Mouse (Mus musculus): ENCODE results near the gene Urad.

Gene Urad

GRCm38 (mm10) chr5:147322183-147322582 lies at the start of gene Urad:
Urad (minus strand) TSS chr5:147322440.
- no peak for DNase-seq

DNA sequence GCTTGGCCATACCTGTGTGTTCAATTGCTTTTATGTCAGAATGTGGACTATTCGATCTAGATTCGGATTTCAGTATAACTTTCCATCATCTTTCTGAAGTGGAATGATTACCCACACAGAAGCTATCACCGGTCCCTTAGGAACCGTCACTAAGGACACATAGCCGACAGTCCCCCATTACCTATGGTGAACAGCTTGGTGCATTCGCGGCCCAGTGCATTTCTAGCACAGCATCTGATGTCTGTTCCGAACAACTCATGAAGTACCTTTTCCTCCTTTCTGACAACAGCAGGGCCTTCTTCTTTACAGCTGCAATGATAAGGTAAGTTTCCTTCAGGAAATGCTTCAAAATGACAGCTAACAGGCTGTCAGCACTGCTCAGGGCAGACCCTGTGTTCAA lies 48.0 kb upstream of the Urad start:
- DNase-seq = no peak

DNA sequence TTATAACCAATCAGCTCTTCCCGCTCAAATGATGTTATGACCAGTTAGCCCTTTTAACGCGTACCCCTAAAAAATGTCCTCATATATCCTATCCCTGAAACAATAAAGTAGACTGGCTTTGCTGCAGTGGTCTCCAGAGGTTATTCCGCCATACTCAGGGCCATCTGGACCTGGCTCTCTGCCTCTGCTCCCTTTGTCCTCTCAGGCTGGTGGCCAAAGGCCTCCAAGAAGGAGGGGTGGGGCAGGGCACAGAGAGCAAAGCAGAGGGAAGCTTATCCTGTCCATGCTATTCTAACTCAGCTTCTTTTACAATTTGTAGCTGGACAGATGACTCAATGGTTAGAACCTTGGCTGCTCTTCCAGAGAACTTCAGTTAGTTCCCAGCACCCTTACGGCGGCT lies 46.0 kb upstream of the Urad start:
- DNase-seq = no peak

DNA sequence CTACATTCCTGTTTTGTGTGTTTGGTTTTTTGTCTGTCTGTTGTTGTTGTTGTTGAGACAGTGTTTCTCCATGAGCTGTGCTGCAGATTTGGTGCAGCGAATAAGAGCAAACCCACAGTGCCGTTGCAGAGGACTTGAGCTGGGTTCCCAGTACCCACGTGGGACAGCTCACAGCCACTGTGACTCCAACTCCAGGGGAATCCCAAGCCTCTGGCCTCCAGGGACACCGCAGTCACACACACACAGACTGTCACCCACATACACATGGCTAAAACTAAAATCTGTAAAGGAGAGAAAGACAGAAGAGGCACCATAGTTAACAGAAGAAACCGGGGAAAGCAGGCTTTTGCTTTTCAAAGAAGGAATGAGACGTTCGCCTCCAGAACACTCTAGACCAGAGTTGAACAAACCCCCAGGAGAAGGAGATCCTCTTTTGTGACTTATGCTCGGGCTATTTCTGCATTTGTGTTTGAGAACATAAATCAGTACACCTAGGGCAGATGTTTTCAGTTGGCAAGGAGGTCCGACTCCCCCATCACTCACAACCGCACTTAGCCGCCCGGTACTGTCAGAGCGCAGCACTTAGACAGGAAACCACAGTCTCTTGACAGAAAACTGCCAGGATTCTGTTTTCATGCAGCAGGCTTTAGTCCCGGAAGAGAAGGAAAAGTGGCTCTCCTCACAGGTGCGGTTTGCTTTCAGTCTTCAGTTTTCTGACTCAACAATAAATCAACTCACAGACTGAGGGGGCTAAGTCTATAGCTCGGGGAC lies 43.9 kb upstream of the Urad start:
- DNase-seq = no peak

- DNase-seq = no peak
These were observed 40.8 kb upstream of the Urad start for GRCm38 (mm10) chr5:147363054-147363453.

GRCm38 (mm10) chr5:147358481-147358880 lies 36.2 kb upstream of the Urad start:
- no peak for DNase-seq

DNA sequence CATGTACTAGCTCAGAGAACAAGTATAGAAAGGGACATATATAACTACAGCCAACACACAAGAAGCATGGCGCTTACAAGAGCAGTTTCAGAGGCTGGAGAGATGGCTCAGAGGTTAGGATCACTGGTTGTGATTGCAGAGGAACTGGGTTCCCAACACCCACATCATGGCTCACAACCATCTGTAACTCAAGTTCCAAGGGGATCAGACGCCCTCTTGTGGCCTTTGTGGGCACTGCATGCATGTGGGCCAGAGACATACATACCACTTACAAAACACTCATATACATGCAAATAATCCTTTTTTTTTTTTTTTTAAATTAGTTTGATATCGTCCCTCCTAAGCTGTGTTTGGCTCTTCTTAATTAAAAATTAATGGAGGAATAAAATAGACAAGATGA lies 35.3 kb upstream of the Urad start:
- peak; percentile 22 for DNase-seq

- no peak for DNase-seq
These were observed 34.2 kb upstream of the Urad start for GRCm38 (mm10) chr5:147356260-147357055.

GRCm38 (mm10) chr5:147355788-147356187 lies 33.5 kb upstream of the Urad start:
- no peak for DNase-seq

GRCm38 (mm10) chr5:147354985-147355384 lies 32.7 kb upstream of the Urad start:
- DNase-seq = no peak

GRCm38 (mm10) chr5:147354161-147354780 lies 32.0 kb upstream of the Urad start:
- no peak for DNase-seq

- no peak for DNase-seq
These were observed 29.7 kb upstream of the Urad start for GRCm38 (mm10) chr5:147351931-147352330.

DNA sequence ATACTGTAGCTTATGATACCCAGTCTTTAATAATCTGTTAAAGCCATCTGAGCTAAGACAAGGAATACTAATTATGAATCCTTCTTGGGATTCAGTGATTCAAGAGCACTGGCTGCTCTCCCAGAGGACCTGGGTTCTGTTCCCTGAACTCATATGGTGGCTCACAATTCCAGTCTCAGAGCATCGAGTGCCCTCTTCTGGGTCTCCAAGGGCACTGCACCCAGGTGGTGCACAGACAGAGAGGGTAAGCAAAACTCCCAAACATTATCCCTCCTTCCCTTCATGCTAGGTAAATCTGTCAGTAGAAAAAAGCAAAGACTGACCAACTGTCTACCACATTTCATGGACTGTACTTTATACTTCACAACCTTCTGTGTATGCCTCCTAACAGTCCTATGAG lies 23.7 kb upstream of the Urad start:
- no peak for DNase-seq

DNA sequence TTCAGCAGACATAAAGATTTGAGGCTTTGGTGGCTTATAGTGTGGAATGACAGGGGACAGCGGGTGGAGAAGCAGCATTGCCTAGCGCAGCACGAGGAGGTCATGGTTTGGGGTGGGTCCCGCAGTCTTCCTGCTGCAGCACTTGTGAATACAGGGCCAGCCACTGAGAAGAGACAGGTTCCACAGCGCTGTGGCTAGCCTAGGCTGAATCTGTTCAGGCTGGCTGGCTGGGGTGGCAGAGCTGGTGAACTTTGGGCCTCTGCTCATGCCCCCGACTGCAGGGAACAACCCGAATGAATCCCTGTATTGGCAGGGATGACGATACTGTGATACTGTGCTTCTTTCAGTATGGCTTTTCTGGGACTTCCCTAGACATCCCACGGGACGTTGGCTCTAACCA lies 21.7 kb upstream of the Urad start:
- DNase-seq = no peak

DNA sequence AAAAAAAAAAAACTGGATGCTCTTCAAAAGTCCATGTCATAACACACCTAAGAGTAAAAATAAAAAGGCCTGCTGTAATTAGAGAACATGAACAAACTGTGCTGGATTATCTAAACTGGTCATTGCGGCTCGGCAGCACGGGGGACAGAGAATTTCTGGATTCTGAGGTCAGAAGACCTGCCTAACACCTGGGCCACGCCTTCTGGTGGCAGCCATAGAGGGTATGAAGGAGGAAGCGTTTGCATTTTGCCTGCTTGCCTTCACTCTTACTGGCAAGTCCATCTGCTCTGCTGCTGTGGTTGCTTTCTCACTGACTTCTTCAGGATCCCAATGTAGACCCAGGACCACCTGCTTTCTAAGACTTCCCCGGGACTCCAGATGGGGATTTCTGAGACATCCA lies 20.7 kb upstream of the Urad start:
- DNase-seq = no peak

DNA sequence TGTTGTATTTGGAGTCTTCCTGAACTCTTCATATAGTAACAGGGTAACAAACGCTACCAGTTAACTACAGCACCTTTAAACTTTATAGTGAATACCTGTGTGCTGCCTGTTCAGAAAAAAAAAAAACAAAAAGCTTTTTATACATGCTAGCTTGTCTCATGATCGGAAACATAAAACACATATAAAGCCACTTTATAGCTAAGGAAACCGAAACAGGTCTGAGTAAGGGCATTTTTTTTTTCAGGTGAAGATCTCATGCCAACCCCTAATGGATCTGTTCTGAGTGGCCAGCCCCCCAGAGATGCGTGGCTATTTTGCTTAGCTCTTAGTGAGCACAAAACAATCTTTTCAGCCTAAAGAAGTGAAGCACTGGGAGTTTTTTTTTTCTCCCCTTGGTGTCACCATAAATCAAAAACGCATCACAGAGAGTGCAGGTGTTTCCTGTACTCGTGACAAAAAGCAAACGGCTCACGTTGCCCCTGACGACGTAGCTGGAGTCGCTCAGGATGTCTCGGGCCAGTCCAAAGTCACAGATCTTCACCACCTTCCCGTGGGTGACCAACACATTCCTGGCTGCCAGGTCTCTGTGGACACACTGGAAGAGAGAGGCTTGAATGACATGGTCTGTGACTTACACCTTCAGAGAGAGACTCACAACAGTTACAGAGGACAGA lies 18.6 kb upstream of the Urad start:
- peak; percentile 36 for DNase-seq

DNA sequence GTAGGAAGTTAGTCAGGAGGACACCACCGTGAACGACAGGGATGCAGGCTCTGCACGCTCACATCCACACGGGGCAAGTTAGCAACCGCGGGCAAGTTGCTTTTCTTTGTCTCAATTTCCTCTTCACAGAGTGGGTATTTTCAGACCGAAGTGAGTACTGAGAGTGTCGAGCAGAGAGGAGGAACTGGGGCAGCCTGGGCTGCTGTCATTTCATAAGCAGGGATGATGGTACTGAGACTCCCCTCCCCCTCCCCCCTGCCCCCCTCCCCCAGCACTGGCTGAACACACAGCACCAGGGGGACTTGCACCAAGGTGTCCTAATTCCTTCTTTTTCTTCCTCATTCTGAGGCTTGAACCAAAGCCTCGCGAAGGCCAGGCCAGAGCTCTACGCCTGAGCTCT lies 17.3 kb upstream of the Urad start:
- DNase-seq = no peak

GRCm38 (mm10) chr5:147338967-147339366 lies 16.7 kb upstream of the Urad start:
- DNase-seq = no peak

- DNase-seq = no peak
These were observed 10.5 kb upstream of the Urad start for GRCm38 (mm10) chr5:147332711-147333110.

DNA sequence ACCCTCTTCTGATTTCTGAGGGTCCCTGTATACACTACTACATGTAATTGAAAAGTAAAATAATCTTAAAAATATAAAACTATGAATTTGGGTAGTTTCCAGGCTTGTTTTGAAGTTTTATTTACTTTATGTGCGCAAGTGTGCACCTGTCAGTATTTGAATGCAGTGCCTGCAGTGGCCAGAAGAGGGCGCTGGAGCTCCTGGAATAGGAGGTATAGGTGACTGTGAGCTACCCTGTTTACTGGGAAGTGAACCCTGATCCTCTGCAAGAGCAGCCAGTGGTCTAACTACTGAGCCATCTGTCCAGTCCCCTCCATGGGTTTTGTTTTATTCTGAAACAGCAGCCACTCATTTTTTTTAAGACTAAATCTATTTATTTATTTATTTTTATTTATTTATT lies 9.3 kb upstream of the Urad start:
- peak; percentile 70 for DNase-seq

GRCm38 (mm10) chr5:147329946-147330345 lies 7.7 kb upstream of the Urad start:
- DNase-seq = no peak

- DNase-seq = no peak
These were observed 5.4 kb upstream of the Urad start for GRCm38 (mm10) chr5:147327636-147328035.

DNA sequence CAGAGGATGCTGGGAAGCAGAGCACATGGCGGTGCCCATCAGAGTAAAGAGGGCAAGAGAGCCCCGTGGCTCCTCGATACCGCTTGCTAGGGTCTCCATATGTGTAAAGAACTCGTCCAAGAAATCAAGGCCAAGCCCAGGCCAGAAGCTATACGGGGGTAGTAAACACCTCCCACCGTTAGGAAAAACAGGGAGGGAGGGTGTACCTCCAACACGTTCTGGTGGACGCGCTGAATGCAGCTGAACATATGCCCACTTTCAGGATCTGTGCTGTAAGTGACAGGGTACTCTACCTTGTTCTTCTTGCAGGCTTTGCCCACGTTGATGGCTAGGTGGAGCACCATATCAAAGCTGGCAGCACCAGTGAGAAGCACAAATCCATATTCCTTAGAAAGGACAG lies 3.7 kb upstream of the Urad start:
- no peak for DNase-seq

All from kidney, postnatal 10 days (tissue).